Mouse (Mus musculus) C2C12 (cell line): ENCODE results near the gene Phf20.
A peak's percentile ranks its signal among the peaks of the same experiment; 100 is the strongest.

Experiments
- CEBPB ChIP-seq: IDR thresholded peaks from one replicate; pipeline ENCODE4 v1.6.1; 2011; ENCODE audit warnings: low read depth, mild to moderate bottlenecking, control low read depth, moderate library complexity
- CTCF ChIP-seq: IDR thresholded peaks from one replicate; pipeline ENCODE4 v1.5.1; 2011; ENCODE audit not compliant: control insufficient read depth, insufficient read depth, insufficient read length
- FOSL1 ChIP-seq: IDR thresholded peaks from one replicate; pipeline ENCODE4 v1.8.0; 2011; ENCODE audit warnings: mild to moderate bottlenecking, low read length; ENCODE audit not compliant: poor library complexity, insufficient read depth, severe bottlenecking
- MAX ChIP-seq: IDR thresholded peaks from one replicate; pipeline ENCODE4 v1.6.1; 2011; ENCODE audit warnings: mild to moderate bottlenecking, control low read depth
- MYOD1 ChIP-seq: IDR thresholded peaks from one replicate; pipeline ENCODE4 v1.6.1; 2011; ENCODE audit warnings: low read depth; ENCODE audit not compliant: control insufficient read depth, insufficient read length
- MYOG ChIP-seq: IDR thresholded peaks from one replicate; pipeline ENCODE4 v1.6.1; 2011; ENCODE audit not compliant: control insufficient read depth, insufficient read length; ENCODE audit errors: extremely low read depth
- USF1 ChIP-seq: IDR thresholded peaks from one replicate; pipeline ENCODE4 v1.6.1; 2011; ENCODE audit warnings: low read depth, mild to moderate bottlenecking, control low read depth, moderate library complexity

DNA sequence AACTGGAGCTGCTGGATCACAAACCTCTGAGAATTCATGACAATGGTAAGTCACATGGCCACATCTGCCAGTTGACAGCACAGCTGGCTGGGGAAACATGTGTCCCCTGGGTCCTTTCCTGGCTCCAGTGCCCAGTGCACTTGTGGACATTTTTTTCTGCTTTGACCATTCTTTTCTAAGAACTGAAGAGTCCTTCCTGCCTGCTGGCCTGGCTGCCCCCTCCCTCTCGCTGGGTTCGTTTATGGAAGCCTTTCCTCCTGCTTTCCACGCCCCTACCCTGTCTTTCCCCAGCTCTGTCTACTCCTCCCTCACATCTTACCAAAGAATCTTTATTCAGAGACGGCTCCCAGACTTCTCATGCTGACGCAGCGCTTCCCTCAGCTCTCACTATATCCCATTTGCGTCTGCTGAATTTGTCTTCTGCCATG, 157.0 kb downstream of the Phf20 start:
- TF ChIP-seq CTCF (no peak), USF1 (peak; percentile 39), MYOG (no peak), MYOD1 (no peak), MAX (no peak), FOSL1 (no peak), CEBPB (no peak)
